Mouse (Mus musculus): Measurements from ENCODE around the gene Ranbp3. TPM values are rescaled to one million over a fixed set of nuclear protein-coding genes. Genes with fewer than 3 reads are reported as not detected.

Gene Ranbp3
- polyA plus RNA-seq, 1 experiment from 2014 or later = 116 TPM

GRCm38 (mm10) chr17:56708692-56709091, 35.6 kb downstream of the Ranbp3 start:
- ATAC-seq (ENCODE audit: insufficient number of reproducible peaks, insufficient read depth, low FRiP score, low TSS enrichment, low read depth) = no peak
- H3K9me3 ChIP-seq = no peaks in the 10 kb centered on the region
- H3K4me2 ChIP-seq = no peak overlapping the region
- 90% methylated on average over 4 of the region's 4 CpGs for WGBS
- H3K27me3 ChIP-seq = no peaks in the 10 kb centered on the region
- no peak overlapping the region for H3K4me3 ChIP-seq (replicated peaks)
- no peak overlapping the region for H3K9ac ChIP-seq (replicated peaks)
- peaks cover 92% of the 10 kb centered on the region for H3K36me3 ChIP-seq
- H3K4me1 ChIP-seq (replicated peaks) = no peaks in the 10 kb centered on the region
- no peak overlapping the region for H3K27ac ChIP-seq

DNA sequence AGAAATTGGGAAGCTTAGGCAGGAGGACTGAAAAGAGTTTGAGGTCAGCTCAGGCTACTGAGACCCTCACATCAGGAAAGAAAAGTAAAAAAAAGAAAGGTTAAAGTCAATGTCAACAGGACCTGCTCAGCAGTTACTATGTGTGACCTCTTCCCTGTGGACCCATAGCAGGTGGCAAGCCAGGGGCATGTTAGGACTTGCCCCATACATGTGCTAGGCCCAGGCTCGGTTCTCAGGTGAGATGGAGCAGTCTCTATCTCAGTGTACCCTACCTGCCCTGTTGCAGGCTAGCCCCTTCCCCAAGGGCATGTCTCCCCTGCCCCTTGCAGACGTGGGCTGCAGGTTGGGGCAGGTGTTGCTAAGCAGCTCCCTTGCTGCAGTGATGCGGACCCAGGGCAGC, 36.6 kb downstream of the Ranbp3 start:
- no peak overlapping the region for H3K4me2 ChIP-seq
- no peak overlapping the region for H3K4me3 ChIP-seq (replicated peaks)
- H3K4me1 ChIP-seq (replicated peaks) = no peaks in the 10 kb centered on the region
- no peaks in the 10 kb centered on the region for H3K9me3 ChIP-seq
- no peaks in the 10 kb centered on the region for H3K27me3 ChIP-seq
- H3K27ac ChIP-seq = no peak overlapping the region
- ATAC-seq (ENCODE audit: insufficient number of reproducible peaks, insufficient read depth, low FRiP score, low TSS enrichment, low read depth) = no peak
- WGBS = 87% methylated on average over 3 of the region's 3 CpGs
- H3K36me3 ChIP-seq = peaks cover 82% of the 10 kb centered on the region
- H3K9ac ChIP-seq (replicated peaks) = no peak overlapping the region

- 51% methylated on average over 11 of the region's 11 CpGs for WGBS
- H3K27me3 ChIP-seq = no peaks in the 10 kb centered on the region
- H3K4me3 ChIP-seq (replicated peaks) = peak overlapping the region; percentile 82
- peaks cover 30% of the 10 kb centered on the region for H3K4me1 ChIP-seq (replicated peaks)
- ATAC-seq (ENCODE audit: insufficient number of reproducible peaks, insufficient read depth, low FRiP score, low TSS enrichment, low read depth) = no peak
- H3K4me2 ChIP-seq = peak overlapping the region; percentile 77
- no peaks in the 10 kb centered on the region for H3K9me3 ChIP-seq
- peaks cover 26% of the 10 kb centered on the region for H3K36me3 ChIP-seq
- no peak overlapping the region for H3K27ac ChIP-seq
- peak overlapping the region; percentile 74; the same call in 1 of the 2 replicates for H3K9ac ChIP-seq (replicated peaks)
Observed at GRCm38 (mm10) chr17:56715360-56715759, 42.3 kb downstream of the Ranbp3 start.

DNA sequence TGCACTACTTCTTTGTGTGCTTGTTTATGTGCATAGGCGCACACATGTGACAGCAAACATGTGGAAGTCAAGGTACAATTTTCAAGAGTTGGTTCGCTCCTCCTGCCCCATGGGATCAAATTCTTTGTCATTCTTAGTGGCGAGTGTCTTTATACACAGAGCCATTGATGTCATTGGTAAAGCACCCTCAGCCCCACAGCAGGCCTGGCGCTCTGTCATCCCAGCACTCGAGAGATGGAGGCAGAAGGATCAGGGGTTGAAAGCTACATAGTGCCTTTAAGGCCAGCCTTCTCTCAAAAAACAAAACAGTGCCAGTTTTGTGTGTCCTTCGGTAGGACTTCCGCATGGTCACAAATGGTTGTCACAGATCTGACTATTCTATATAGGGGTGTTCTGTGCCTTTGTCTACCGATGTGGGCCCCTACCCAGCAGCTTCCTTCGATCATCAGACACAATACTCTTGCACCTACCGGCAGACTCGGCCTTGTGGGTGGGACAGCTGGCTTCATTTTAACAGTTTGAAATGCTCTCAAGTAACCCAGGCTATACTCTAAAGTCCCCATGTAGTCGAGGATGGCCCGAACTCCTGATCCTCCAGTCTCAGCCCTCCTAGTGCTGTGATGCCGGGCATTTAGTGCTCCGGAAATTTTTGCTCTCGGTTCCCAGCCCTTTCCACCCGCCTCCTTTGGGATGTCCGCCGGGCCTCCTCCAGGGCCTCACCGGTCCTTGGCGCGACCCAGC, 43.0 kb downstream of the Ranbp3 start:
- H3K4me3 ChIP-seq (replicated peaks) = peak overlapping the region; percentile 82
- peak overlapping the region; percentile 85 for H3K27ac ChIP-seq
- H3K36me3 ChIP-seq = peaks cover 24% of the 10 kb centered on the region
- H3K4me1 ChIP-seq (replicated peaks) = peaks cover 30% of the 10 kb centered on the region
- H3K9ac ChIP-seq (replicated peaks) = peak overlapping the region; percentile 74
- no peaks in the 10 kb centered on the region for H3K9me3 ChIP-seq
- H3K27me3 ChIP-seq = no peaks in the 10 kb centered on the region
- H3K4me2 ChIP-seq = peak overlapping the region; percentile 77
- peak; percentile 21; the same call in 1 of the 2 replicates for ATAC-seq (ENCODE audit: insufficient number of reproducible peaks, insufficient read depth, low FRiP score, low TSS enrichment, low read depth)
- 26% methylated on average over 22 of the region's 22 CpGs for WGBS

DNA sequence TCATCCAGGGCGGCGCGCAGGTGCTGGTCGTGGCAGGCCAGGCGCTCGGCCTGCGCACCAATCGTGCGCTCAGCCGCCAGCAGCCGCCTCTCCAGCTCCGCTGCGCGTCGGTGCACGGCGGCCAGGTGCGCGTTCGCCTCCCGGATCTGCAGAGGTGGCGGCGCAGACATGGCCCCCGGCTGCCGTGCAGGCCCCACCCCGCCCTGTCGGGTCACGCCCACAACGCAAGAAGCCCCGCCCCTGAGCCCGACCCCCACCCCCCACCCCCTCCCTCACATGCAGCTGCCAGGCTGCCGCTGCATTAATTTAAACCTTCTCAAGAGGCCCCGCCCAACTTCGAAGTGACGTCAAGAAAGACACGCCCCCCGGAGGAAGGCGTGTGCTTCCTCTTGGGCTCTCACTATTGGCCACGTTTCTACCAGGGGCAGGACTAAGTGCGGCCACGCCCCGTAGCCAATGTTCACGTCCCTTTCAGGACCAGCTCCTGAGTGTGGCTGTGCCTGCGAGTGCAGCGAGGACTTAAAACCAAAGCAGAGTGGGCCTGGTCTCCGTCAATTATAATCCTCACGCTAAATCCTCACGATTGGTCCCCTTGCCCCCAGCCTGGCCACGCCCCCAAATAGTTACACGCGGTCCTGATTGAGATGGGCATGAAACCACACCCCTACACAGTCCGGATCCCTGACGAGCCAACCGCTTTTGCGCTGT, 43.7 kb downstream of the Ranbp3 start:
- H3K4me1 ChIP-seq (replicated peaks) = peaks cover 32% of the 10 kb centered on the region

GRCm38 (mm10) chr17:56717363-56718058, 44.4 kb downstream of the Ranbp3 start, which contains the start of the genes Ndufa11 and Vmac:
Gene Ndufa11 (plus strand): TSS chr17:56717767.
Gene Vmac (minus strand): TSS chr17:56718022.
- H3K4me1 ChIP-seq (replicated peaks) = peaks cover 39% of the 10 kb centered on the region
- H3K27ac ChIP-seq = peak within 1 kb of the TSS; percentile 85
- H3K36me3 ChIP-seq = peaks cover 24% of the 10 kb centered on the region
- H3K9ac ChIP-seq (replicated peaks) = peak within 1 kb of the TSS; percentile 91
- peak; percentile 64 for ATAC-seq (ENCODE audit: insufficient number of reproducible peaks, insufficient read depth, low FRiP score, low TSS enrichment, low read depth)
- under 1% methylated on average over 59 of the region's 59 CpGs for WGBS
- peak within 1 kb of the TSS; percentile 82 for H3K4me3 ChIP-seq (replicated peaks)
- H3K9me3 ChIP-seq = no peaks in the 10 kb centered on the region
- peak within 1 kb of the TSS; percentile 77 for H3K4me2 ChIP-seq
- H3K27me3 ChIP-seq = no peaks in the 10 kb centered on the region

More for the DNA sequence above, 43.7 kb downstream of the Ranbp3 start:
- peak overlapping the region; percentile 91 for H3K9ac ChIP-seq (replicated peaks)
- WGBS = under 1% methylated on average over 55 of the region's 55 CpGs
- H3K4me2 ChIP-seq = peak overlapping the region; percentile 77
- peak overlapping the region; percentile 85 for H3K27ac ChIP-seq
- peaks cover 24% of the 10 kb centered on the region for H3K36me3 ChIP-seq
- no peaks in the 10 kb centered on the region for H3K9me3 ChIP-seq
- ATAC-seq (ENCODE audit: insufficient number of reproducible peaks, insufficient read depth, low FRiP score, low TSS enrichment, low read depth) = peak; percentile 92
- peak overlapping the region; percentile 82 for H3K4me3 ChIP-seq (replicated peaks)
- H3K27me3 ChIP-seq = no peaks in the 10 kb centered on the region

GRCm38 (mm10) chr17:56722441-56722840, 49.3 kb downstream of the Ranbp3 start:
- H3K9me3 ChIP-seq = no peaks in the 10 kb centered on the region
- peaks cover 51% of the 10 kb centered on the region for H3K4me1 ChIP-seq (replicated peaks)
- H3K4me2 ChIP-seq = no peak overlapping the region
- peaks cover 45% of the 10 kb centered on the region for H3K36me3 ChIP-seq
- H3K27me3 ChIP-seq = no peaks in the 10 kb centered on the region
- WGBS = 23% methylated on average over 5 of the region's 5 CpGs
- H3K4me3 ChIP-seq (replicated peaks) = no peak overlapping the region
- H3K9ac ChIP-seq (replicated peaks) = peak overlapping the region; percentile 13; the same call in 1 of the 2 replicates
- ATAC-seq (ENCODE audit: insufficient number of reproducible peaks, insufficient read depth, low FRiP score, low TSS enrichment, low read depth) = no peak
- peak overlapping the region; percentile 70 for H3K27ac ChIP-seq

DNA sequence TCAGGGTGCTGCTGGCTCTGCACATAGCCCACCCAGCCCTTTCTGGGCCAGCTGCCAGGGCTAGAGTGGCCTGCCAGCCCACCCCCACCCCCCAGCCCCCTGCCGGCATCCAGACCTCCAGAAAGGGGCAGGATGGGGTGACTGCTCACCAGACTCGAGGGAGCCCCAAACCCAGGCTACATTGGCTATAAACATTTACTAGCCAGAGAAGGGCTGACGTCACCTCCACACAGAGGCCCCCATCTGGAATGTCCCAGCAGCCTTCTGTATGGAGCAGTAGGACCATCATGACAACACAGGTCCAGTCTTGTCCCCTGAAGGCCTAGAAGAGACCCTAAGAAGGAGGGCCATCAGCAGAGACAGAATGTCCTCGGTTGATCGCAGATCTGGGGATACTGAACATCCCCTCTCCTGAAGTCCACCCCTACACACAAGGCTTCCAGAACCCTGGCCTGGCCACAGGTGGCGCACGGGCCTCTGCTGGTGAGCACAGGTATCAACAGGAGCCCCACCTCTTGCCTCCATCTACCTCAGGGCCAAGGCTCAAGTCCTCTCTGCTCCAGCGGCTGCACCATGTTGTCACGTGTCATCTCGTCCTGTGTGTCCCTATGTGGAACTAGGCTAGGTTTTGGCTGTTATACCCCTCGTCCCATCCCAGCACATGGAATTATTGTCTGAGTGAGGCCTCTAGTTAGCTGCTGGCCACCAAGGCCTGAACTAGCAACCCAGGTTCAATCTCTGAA, 50.5 kb downstream of the Ranbp3 start:
- Histone ChIP-seq H3K27ac (peak overlapping the region; percentile 70), H3K4me3 (replicated peaks) (no peak overlapping the region), H3K27me3 (peaks cover 5% of the 10 kb centered on the region; the same call in 1 of the 2 replicates), H3K4me1 (replicated peaks) (peaks cover 57% of the 10 kb centered on the region), H3K4me2 (no peak overlapping the region), H3K9me3 (no peaks in the 10 kb centered on the region), H3K36me3 (peaks cover 45% of the 10 kb centered on the region), H3K9ac (replicated peaks) (no peak overlapping the region)
- 77% methylated on average over 11 of the region's 11 CpGs for WGBS
- 0 out of 2 replicates have a peak, but pooled peaks have one; percentile 33 for ATAC-seq (ENCODE audit: insufficient number of reproducible peaks, insufficient read depth, low FRiP score, low TSS enrichment, low read depth)

DNA sequence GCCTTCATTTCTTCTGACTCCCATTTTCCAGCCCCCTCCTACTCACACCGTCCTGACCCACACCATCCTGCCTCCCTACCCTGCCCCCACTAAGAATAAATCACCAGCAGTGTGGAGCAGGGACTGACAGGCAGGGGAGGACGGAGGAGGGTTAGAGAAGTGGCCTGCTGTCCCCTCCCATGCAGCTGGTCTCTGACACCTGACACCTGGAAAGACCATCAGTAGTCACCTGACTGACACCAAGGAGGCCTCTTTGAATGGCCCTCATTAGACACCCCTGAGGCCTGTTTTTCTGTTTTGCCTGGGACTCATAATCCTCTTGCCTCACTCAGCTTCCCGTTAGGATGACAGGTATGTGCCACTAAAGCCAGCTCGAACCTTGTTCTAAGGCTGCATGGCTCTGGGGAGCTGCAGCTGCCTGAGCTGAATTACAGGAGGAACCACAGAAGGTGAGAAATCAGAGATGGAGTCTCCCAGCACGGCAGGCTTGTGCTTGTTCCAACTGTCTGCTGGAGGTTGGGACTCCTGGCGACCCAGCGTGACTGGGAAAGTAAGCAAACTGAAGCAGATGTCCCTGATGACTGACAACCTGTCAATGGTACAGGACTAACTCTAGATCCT, 54.0 kb downstream of the Ranbp3 start:
- WGBS = 3% methylated on average over 7 of the region's 7 CpGs
- H3K4me1 ChIP-seq (replicated peaks) = peaks cover 54% of the 10 kb centered on the region
- 0 out of 2 replicates have a peak overlapping the region, but pooled peaks have one; percentile 6 for H3K4me2 ChIP-seq

DNA sequence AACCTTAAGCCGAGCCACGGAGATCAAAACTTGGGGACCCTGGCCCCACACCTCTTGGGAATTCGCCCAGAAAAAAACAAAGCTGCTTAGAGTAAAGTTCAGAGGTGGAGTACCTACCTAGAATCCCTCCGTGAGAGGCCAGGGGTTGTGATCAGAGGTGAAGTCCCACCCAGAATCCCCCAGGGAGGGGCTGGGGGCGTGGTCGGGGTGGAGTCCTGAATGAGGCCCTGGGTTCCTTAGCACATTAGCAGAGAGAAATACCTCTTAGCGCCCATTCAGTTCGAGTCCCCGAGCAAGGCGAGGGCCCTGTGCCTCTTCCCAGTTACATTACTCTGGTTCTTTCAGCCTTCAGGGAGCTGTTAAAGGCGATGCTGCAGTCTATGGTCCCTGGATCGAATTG, 54.6 kb downstream of the Ranbp3 start:
- ATAC-seq (ENCODE audit: insufficient number of reproducible peaks, insufficient read depth, low FRiP score, low TSS enrichment, low read depth) = no peak
- 6% methylated on average over 12 of the region's 12 CpGs for WGBS
- peaks cover 13% of the 10 kb centered on the region; the same call in 1 of the 2 replicates for H3K27me3 ChIP-seq
- H3K4me2 ChIP-seq = 0 out of 2 replicates have a peak overlapping the region, but pooled peaks have one; percentile 6
- no peaks in the 10 kb centered on the region for H3K9me3 ChIP-seq
- peaks cover 24% of the 10 kb centered on the region for H3K36me3 ChIP-seq
- peak overlapping the region; percentile 79 for H3K27ac ChIP-seq
- H3K9ac ChIP-seq (replicated peaks) = no peak overlapping the region
- H3K4me1 ChIP-seq (replicated peaks) = peaks cover 49% of the 10 kb centered on the region
- H3K4me3 ChIP-seq (replicated peaks) = no peak overlapping the region

More for the DNA sequence above, 54.0 kb downstream of the Ranbp3 start:
- peak overlapping the region; percentile 79 for H3K27ac ChIP-seq
- H3K36me3 ChIP-seq = peaks cover 29% of the 10 kb centered on the region
- no peaks in the 10 kb centered on the region for H3K9me3 ChIP-seq
- ATAC-seq (ENCODE audit: insufficient number of reproducible peaks, insufficient read depth, low FRiP score, low TSS enrichment, low read depth) = peak; percentile 16
- H3K9ac ChIP-seq (replicated peaks) = no peak overlapping the region
- no peak overlapping the region for H3K4me3 ChIP-seq (replicated peaks)
- peaks cover 13% of the 10 kb centered on the region; the same call in 1 of the 2 replicates for H3K27me3 ChIP-seq
